Mouse (Mus musculus) layer of hippocampus, postnatal 10 days (tissue): ENCODE results near the gene Cpped1. TPM values are rescaled to one million over a fixed set of nuclear protein-coding genes. Genes with fewer than 3 reads are reported as not detected.
A peak's percentile ranks its signal among the peaks of the same experiment; 100 is the strongest.

Source experiments
- DNase-seq, 2 experiments: peaks; one replicate each; pipeline ENCODE4 v3.0.0; 2021; ENCODE audit warnings: low spot score in 2 of 2
- long read RNA-seq: library from polyadenylated mRNA; stranded (forward); transcript quantifications from one replicate; pipeline ENCODE4 v2.0.0, GENCODE M21; 2023
- total RNA-seq, 2 experiments: library from RNA; stranded (reverse); gene quantifications; 2 replicates each; pipeline ENCODE4 v1.2.3; 2021

Gene Cpped1
- 10 to 100 TPM; 22.5 to 23.6 TPM for total RNA-seq
- long read RNA-seq, transcript Cpped1-202 (4 exons, 2,663 nt): major isoform, 11 of 17 reads
- long read RNA-seq, partial matches to known transcripts: 1 of 17 reads
- long read RNA-seq, other reads (novel, unspliced or antisense): 4 of 17 reads

DNA sequence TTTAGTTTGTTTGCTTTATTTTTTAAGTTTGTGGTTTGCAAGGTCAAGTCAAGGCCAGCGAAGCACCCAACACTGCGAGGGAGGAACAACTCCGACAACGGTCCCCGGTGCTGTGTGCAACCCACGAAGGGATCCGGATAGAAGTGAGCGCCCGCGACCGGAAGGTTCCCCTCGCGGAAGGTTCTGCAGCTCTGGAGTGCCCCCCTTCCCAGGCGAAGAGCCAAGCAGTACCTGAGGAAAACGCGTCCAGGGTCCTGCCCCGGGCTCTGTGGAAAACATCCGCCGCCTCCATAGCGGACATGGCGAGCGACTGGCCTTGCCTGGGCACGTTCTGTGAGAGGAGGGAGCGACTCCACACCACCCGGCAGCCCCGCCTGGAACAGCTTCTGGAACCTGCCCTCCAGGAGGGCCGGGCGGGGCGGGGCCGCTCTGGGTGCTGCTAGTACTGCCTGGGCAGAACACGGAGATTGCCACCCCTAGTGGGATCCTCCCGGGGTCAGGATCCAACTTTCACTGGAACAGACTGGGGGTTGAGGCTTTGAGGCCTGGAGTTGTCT lies at the start of gene Cpped1:
Cpped1 (minus strand) TSS at position 411 of the 557 bp plus-strand sequence.
- peak; percentile 93 to 94 for DNase-seq

DNA sequence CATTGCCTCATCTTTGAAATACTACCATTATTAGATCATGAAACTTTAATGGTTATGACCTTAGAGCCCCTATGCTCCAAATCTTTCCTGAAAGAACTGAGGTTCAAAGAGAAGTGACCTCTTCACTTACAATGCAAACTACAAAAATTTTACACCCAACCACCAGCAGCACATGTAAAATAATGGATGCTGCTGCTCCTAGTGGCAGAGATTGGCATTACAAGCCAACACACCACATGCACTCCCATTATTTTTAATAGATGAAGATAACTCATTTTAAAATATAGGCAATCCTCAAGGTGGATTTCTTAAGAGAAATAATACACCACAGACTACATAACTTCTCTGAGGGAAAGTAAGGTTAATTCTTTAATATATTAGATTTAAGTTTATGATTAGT lies 31.2 kb upstream of the Cpped1 start:
- DNase-seq: peak; percentile 53

DNA sequence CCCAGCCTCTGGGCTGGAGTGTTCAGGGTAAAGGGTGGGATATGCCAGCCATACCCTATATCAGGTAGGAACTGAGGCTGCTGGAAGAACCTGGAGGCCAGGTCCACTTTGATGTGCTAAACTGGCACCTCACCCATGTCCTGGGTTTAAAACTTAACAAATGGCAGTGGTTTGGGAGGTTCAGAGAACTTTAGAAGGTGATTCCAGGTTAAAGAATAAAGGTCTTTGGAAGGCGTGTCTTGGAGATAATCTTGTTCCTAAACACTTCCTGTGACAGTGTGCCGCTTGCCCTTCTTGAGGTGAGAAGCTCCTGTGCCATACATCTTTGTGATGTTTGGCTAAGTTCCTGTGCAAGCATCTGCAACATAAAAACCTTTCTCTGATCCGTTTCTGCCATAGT lies 1.6 kb upstream of the Cpped1 start:
- no peak for DNase-seq

DNA sequence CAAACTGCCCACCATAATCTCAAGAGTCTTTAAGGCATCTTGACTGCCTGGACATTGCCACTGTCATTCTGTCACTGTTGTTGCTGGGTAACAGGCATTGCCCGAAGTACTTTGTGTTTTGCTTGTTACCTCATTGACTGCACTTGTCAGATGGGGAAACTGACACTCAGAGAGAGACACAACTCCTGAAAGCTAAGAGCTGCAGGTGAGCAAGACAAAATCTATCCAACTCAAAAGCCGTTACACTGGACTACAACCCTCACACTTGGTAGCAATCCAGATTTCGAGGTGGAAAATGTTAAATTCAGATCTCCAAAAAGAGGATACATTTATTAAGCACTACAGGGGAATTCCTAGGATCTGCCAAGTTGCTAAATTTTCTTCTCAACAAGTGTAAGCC lies 572 bp upstream of the Cpped1 start:
- DNase-seq: no peak

DNA sequence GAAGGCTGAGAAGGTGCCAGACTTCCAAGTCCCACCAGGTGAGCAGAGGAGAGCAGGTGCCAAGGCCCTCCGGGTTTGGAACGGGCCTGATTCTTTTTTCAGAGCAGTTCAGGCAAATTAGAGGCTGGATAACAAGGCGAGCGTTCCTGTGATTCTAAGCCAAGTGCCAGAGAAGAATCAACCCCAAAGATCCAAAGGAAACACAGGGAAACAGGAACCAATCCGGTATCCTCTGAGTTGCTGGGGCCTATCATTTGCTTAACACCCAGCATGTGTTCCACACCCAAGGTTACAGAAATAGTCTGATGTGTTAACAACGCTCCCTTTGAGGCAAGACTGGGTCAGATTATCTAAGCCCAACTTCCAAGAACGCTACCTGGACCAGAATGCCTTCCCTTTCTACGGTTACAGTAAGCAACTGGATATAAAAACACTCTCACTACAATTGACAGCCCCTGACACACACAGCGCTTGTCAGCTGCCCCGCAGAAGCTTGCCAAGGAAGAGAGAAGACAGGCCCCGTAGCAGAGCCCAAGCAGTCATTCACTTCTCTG lies 707 bp downstream of the Cpped1 start:
- no peak for DNase-seq

DNA sequence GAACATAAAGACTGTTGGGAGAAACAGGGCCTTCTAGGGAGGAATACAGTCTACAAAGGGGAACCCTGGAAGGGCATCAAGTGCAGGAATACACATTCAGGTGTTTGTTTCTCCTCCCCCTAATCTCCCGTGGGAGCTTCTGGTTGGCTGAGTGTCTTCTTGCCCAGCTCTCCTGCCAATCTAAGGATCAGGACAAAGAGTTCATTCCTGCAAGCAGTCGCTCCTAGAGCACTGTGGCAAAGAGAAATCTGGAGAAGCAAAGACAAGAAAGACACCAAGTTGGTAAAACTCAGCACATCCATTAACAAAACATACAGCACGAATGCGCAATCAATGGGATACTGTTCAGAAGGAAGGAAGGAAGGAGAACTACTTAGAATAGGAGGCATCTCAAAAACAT lies 1.4 kb downstream of the Cpped1 start:
- no peak for DNase-seq

DNA sequence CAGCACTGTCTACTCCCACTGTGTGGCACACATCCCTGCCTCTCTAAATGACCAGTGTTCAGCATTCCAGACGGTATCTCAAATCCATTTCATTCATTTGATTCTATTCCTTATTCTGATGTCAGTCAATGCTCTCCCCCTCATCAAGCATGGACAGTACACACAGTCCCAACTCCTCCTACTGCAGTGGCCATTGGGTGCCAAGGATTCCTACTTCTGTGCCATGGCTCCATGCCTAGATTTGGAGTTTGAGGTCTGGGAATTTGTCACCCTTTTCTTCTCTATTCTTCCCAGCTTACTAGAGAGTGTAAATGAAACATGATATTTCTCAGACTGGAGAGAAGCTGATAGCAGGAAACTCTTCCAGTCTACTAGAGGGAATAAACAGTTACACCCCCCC lies 2.3 kb downstream of the Cpped1 start:
- peak in 1 of 2 experiments; percentile 18 for DNase-seq

DNA sequence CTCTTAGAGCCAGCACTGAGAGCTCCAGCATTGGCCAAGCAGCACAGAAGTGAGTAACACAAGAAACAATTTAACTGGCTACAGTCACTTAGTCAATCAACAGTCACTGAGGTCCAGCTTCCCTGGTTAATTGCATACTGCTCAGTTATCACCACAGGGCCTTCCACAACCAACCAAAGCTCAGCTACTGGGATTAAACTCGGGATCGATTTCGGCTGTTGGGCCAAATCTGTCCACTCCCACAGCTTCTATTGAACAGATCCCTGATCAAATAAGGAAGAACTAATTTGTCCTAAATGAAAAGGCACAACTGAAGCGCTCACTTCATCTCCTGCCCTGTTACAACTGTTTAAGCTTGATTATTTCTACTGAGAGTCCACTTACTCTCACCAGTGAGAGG lies 4.0 kb downstream of the Cpped1 start:
- DNase-seq: no peak

DNA sequence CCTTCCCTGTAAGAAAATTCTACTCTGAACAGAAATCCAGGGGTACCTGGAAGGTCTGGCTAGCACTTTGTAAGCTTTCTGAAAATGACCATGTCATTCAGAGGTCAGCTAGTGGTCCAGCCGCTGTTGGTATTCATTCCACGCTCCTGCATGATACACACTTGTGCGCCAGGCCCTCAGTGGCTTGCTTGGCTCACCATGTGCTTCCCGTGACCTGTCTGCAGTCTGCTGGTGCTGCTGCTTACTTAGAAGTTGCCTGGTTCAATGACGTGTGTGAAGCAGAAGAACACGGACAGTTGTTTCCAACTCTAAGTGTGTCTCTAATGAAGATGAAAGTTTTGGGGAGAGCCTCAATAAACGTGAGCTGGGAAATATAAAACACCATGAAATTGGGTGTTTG lies 7.2 kb downstream of the Cpped1 start:
- DNase-seq: no peak

DNA sequence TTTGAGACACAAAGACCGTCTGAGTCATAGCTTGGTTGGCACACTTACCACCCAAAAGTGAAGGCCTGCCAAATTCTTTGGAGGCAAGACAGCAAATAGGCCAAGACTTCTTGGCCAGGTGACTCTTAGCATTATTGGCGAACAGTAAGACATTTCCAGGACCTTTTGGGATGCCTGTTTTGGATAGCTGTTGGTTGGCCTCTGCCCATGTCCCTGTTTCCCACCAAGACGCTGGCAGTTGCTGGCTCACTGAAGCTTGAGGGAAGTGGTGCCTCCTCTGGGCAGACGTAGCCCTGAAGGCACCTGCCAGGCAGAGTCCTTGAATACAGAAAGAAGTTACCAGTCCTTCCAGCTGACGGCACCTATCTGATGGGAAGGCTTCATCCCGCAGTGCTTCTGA lies 8.9 kb downstream of the Cpped1 start:
- peak in 1 of 2 experiments; percentile 15 for DNase-seq

DNA sequence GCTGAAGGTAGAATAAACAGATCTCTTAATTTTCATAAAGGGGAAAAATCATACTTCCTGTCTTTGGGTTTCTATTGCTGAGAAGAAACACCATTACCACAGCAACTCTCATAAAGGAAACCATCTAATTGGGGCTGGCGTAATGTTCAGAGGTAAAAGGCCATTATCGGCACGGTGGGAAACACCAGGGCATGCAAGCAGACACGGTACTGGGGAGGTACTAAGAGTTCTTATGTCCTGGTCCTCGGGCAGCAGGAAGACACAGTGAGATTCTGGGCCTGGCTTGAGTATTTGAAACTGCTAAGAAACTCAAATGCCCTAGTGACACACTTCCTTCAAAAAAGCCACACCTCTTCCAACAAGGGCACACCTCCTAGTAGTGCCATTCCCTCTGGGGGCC lies 12.8 kb downstream of the Cpped1 start:
- no peak for DNase-seq

DNA sequence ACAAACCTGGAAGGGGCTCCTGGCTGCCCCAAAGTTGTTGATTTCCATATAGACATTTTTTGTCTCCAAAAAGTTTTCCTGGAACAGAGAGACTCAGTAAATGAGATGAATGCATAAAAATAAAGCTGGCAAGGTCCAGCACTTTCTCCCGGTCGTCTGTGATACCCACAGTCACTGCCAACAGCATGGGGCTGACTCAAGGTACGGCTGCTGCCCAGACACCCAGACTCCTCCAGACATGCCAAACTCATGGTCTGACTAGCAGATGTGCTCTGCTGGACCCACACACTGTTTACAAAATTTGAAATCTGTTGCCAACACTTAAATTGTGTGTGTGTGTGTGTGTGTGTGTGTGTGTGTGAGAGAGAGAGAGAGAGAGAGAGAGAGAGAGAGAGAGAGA lies 14.4 kb downstream of the Cpped1 start:
- no peak for DNase-seq

DNA sequence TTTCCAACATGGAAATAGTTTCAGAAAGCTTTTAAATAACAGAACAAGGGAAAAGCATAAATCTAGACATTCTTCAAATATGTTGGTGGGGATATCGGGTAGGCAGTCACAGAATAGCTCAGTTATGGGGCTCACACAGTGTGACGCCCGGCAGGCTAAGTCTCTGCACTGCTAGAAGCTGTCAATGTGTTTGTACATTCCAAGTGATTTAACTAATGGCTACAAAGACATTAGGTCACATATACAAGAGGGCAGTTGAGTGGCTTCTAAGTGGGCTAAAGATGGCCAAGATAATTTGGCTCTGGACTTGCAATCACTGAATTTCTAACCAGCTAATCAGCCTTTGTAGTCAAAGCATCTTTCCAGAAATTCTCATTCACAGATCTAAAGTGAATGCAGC lies 19.1 kb downstream of the Cpped1 start:
- DNase-seq: no peak

DNA sequence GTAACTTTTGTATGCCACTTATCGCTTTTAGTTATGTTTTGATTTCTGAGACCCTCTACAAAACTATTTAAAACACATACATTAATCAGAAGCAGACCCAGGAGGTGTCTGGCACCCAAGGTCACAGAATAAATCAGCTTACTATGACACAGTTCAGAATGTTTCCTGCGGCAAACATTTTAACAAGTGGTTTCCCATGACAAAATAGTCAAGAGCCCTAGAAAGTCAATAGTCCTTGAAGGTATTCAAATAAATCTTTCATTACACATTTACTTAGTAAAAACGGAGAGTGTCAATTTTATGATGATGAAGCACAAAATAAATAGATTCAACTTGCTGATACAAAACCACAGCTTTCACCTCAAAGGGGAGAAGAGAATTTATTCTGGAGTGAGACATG lies 19.5 kb downstream of the Cpped1 start:
- no peak for DNase-seq

DNA sequence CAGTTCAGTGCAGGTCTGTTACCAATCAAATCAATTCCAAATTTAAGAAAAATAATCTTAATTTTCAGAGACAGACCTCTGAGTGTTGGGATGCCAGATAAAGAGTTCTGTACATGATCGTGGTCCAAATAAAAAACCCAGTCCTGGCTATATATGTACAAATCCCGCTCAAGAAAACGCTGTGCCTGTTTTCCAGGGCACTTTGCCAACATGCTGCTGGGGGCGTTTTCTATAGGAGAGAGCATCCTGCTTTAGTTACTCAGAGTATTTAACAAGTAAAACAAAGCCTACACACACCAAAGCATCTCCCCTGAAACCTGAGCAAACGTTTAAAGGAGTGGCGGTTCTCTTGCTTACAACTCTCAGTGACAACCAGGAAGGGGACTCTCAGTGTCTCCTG lies 27.4 kb downstream of the Cpped1 start:
- DNase-seq: no peak

DNA sequence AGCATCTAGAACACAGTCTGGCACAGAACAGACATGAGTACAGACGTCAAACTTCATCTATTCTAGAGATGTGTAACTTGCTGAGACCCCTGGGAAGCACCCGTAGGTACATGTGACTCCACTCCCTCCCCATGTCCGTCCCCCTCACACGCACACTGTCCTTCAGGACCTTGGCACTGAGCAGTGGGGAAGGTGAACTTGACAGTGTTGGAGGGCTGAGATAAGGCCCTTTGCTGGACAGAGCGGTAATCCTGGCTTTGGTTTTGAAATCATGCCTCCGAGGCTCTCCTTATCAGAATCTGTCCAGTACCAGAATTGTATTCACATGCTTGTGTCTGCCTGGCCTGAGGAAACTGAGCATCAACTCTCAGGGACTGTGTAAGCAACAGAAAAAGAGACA lies 28.8 kb downstream of the Cpped1 start:
- no peak for DNase-seq

DNA sequence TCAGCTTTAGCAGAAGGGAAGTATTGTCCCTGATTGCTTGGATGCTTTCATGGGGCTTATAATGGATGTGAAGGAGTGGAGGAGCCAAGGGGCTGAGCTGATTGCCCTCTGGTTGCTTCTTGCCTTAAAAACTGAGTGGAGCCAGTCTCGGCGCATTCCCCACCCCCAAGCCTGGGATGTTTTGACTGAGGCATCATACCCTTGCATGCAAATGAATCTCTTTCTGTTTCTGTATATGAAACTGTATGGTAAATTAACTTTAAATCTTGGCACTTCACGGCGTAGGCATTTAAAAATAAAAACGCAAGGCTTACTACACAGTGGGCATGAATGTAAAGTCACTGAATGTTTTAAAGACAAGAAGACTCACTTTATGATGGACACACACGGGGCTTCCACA lies 30.0 kb downstream of the Cpped1 start:
- no peak for DNase-seq

DNA sequence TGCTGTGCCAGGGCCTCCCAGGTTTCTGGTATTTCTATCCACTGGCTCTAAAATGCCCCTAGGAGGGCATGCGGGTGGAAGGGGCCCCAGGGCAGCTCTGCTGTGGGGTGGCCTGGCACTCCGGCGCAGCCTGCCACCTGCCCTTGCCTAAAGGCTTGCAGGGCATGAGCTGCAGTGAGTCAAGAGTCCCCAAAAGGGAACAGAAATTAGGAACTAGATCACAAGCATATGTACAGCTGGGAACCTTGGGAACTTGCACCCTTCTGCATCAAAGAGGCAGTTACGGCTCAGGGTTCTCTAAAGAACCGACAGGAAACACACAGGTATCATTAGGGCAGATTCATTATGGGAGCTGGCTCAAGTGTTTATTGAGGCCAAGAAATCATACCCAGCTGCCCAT lies 34.0 kb downstream of the Cpped1 start:
- DNase-seq: no peak

DNA sequence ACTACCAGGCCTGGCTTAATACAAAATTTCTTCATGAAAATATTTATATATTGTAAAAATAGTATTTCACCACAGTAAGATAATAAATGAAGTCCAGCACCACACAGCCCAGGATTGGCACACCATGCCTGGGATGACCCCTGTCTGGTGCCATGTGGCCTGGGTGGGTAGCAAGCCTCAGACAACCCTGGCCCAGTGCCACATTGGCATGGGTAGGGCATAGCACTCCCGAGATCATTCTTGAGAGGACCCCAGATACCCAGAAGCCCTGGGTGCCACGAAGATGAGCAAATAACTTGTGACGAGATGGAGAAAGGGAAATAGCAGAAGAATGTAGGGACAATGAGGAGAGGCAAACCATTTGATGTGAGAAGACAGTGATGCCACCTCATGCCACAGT lies 36.0 kb downstream of the Cpped1 start:
- DNase-seq: no peak

DNA sequence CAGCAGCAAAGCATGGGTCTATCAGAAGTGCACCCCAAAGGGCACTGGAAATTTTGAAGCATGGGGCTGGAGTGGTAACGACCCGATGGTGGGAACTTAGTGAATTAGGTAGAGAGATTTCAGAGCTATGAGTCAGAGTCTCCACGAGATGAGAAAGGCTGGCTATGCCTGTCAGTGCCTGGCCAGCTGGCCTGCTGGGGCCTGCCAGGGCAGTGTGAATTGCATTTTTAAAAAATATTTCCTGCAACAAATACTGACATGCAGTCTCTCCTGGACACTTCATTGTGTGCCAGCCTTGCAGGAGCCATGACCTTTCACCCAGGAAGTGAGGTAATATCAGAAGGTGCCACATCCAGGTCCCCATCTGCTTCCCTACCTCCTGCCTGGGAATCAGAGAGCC lies 40.8 kb downstream of the Cpped1 start:
- DNase-seq: no peak

DNA sequence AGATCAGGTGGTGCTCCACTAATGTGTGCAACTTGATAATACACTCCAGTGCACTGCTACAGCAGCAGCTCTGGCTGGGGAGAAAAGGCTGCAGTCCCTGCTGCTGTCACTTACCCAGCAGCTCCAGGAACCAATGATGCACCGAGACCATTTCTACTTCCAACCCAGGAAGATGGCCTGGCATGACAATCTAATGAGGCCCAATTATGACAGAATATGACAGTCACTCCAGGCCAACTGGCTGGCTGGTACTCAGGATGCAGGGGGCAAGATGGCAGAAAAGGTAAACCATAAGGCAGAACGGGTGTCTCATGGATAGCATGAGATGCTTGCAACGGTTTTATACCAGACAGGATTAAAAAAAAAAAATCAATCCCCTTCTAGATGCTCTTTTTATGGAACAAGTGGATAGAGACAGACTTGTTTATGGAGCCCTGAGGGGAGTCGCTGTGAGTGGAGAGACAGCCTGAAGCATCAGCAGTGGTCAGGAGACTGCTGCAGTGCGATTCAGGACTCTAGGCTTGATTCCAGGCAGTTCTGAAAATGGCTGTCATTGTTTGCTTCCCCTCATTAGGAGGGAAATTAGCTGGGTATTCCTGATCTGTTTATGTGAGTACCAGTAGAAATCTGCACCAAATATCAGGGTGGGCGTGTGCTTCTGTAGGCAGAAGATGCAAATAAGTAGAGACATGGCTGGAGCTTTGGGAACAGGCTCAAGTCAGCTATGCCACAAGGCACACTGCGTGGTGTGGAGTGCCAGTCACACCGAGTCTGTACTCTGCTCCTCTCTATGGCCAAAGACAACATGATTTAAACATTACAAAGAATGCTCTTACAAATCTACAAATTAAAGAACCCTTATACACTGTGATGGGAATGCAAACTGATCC lies 56.3 kb downstream of the Cpped1 start:
- DNase-seq: peak; percentile 10 to 22

DNA sequence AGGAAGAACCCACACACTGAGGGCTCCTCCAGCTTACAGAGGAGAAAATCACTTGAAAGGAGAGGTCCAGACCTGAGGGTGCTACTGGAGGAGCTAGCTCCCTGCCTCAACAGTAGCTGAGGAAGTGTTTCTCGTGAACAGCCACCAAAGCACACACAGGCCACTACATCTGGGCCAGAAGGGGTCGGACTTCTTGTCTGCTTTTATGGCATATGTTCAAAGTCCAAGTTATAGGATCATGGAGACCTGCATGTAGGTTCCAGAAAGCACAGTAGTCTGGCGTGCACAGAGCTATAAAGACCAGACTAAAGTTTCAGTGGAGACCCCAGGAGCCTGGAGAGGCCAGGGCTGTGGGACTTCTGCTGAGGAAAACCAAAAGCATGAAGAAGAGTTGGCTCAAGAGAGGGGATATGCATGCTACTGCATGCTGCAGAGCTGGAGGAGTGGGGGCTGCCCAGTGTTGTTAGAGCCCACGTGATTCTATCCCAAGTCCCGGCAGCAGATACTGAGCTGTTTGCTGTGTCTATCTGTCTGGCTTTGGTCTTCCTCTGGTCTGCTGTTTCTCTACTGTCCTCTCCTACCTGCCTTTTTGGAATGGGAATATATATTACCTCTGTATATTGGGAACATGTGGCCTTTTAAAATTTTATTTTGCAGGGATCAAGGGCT lies 60.1 kb downstream of the Cpped1 start:
- no peak for DNase-seq
